Mouse (Mus musculus): ENCODE measurements around the gene Arhgap11a. TPM values are rescaled to one million over a fixed set of nuclear protein-coding genes. Genes with fewer than 3 reads are reported as not detected.

Gene Arhgap11a
- polyA plus RNA-seq, 1 experiment, result 2.5 TPM

- no peak for DNase-seq (ENCODE audit: low read depth)
These were observed 30.5 kb downstream of the Arhgap11a start for GRCm38 (mm10) chr2:113817681-113818606.

GRCm38 (mm10) chr2:113807640-113808039, 40.8 kb downstream of the Arhgap11a start:
- no peak for DNase-seq (ENCODE audit: low read depth)

- no peak for DNase-seq (ENCODE audit: low read depth)
These were observed 41.4 kb downstream of the Arhgap11a start for GRCm38 (mm10) chr2:113806851-113807577.

GRCm38 (mm10) chr2:113805765-113806164, 42.7 kb downstream of the Arhgap11a start:
- DNase-seq (ENCODE audit: low read depth), result no peak

- no peak for DNase-seq (ENCODE audit: low read depth)
These were observed 44.7 kb downstream of the Arhgap11a start for GRCm38 (mm10) chr2:113803753-113804152.

- no peak for DNase-seq (ENCODE audit: low read depth)
These were observed 47.6 kb downstream of the Arhgap11a start for GRCm38 (mm10) chr2:113800846-113801245.

GRCm38 (mm10) chr2:113798605-113799004, 49.9 kb downstream of the Arhgap11a start:
- no peak for DNase-seq (ENCODE audit: low read depth)

GRCm38 (mm10) chr2:113795186-113795585, 53.3 kb downstream of the Arhgap11a start:
- DNase-seq (ENCODE audit: low read depth), result peak; percentile 85

GRCm38 (mm10) chr2:113793521-113793920, 54.9 kb downstream of the Arhgap11a start:
- no peak for DNase-seq (ENCODE audit: low read depth)

GRCm38 (mm10) chr2:113788821-113789387, 59.6 kb downstream of the Arhgap11a start:
- DNase-seq (ENCODE audit: low read depth), result no peak

GRCm38 (mm10) chr2:113787882-113788281, 60.6 kb downstream of the Arhgap11a start:
- no peak for DNase-seq (ENCODE audit: low read depth)

GRCm38 (mm10) chr2:113784851-113785250, 63.6 kb downstream of the Arhgap11a start:
- DNase-seq (ENCODE audit: low read depth), result no peak

- DNase-seq (ENCODE audit: low read depth), result no peak
These were observed 66.9 kb downstream of the Arhgap11a start for GRCm38 (mm10) chr2:113781521-113781920.

Other genes with a start within 250 kb of the Arhgap11a start
- gene Grem1, start 90.0 kb downstream of the Arhgap11a start, polyA plus RNA-seq (2012; rRNA removed), result 0.49 and 0.58 TPM in 2 replicates
- 3.4 and 3.9 TPM in 2 replicates for gene Scg5, start 19.5 kb downstream of the Arhgap11a start, polyA plus RNA-seq (2012; rRNA removed)
- gene Gjd2, start 165.0 kb upstream of the Arhgap11a start, polyA plus RNA-seq (2012; rRNA removed), result not detected in 2 replicates
- 1.3 and 2.8 TPM in 2 replicates for gene Actc1, start 204.9 kb upstream of the Arhgap11a start, polyA plus RNA-seq (2012; rRNA removed)